Mouse (Mus musculus): Measurements from ENCODE around the gene Dcst2. TPM values are rescaled to one million over a fixed set of nuclear protein-coding genes. Genes with fewer than 3 reads are reported as not detected.
A peak's percentile ranks its signal among the peaks of the same experiment; 100 is the strongest.

The Dcst2 gene
- polyA plus RNA-seq, 1 experiment from 2014 or later, result 0.24 TPM

DNA sequence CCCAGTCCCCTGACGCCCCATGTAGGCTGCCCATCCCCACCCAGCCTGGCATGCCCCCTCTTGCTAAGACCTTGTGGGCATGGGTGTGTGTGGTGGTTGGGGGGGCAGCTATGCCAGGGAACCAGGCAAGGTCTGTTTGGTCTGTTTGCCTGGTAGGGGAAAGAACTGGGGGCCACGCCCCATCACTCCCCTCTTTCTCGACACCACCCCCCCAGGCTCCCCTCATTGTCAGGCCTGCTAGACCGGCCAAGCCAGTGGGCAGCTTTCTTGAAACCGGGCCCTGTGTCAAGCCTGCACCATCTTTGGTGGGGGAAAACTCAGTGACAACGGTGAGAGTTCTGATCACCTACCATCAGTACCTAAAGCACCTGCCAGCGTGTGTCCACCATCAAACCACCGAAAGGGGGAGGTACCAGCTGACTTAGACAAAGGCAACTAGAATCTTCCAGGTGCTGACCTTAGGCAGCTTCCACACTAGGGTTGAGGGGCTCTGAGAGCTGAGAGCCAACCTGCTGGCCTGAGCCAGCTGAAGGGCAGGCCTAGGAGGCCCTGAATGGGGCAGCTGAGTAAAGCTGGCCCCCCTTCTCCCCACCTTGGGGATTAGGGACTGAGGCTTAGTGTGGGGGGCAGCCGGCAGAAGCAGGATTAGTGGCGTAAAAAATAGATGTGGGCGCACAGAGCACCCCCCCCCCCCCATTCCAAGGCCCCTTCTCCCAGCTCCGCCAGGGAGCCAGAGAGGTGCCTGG is 22.7 kb downstream of the Dcst2 start:
- Histone ChIP-seq H3K27ac (no peak overlapping the region), H3K36me3 (no peaks in the 10 kb centered on the region), H3K9me3 (no peaks in the 10 kb centered on the region), H3K4me2 (replicated peaks) (no peak overlapping the region), H3K9ac (replicated peaks) (peak overlapping the region; percentile 21; the same call in 1 of the 2 replicates), H3K4me1 (replicated peaks) (peaks cover 17% of the 10 kb centered on the region), H3K27me3 (0 out of 2 replicates have a peak, but pooled peaks cover 3% of the 10 kb centered on the region), H3K4me3 (replicated peaks) (no peak overlapping the region)
- 38% methylated on average over 12 of the region's 12 CpGs for WGBS
- ATAC-seq, result no peak

GRCm38 (mm10) chr3:89385451-89385850 is 23.7 kb downstream of the Dcst2 start:
- ATAC-seq, result no peak
- Histone ChIP-seq H3K4me1 (replicated peaks) (peaks cover 17% of the 10 kb centered on the region), H3K4me3 (replicated peaks) (no peak overlapping the region), H3K4me2 (replicated peaks) (no peak overlapping the region), H3K9ac (replicated peaks) (no peak overlapping the region), H3K9me3 (no peaks in the 10 kb centered on the region), H3K27ac (no peak overlapping the region), H3K36me3 (no peaks in the 10 kb centered on the region), H3K27me3 (0 out of 2 replicates have a peak, but pooled peaks cover 3% of the 10 kb centered on the region)
- WGBS, result 31% methylated on average over 11 of the region's 11 CpGs

GRCm38 (mm10) chr3:89386438-89387420 is 25.0 kb downstream of the Dcst2 start:
- H3K27me3 ChIP-seq, result peaks cover 6% of the 10 kb centered on the region; the same call in 1 of the 2 replicates
- no peaks in the 10 kb centered on the region for H3K9me3 ChIP-seq
- no peak overlapping the region for H3K4me2 ChIP-seq (replicated peaks)
- peaks cover 30% of the 10 kb centered on the region for H3K4me1 ChIP-seq (replicated peaks)
- WGBS, result 54% methylated on average over 17 of the region's 17 CpGs
- H3K4me3 ChIP-seq (replicated peaks), result no peak overlapping the region
- ATAC-seq, result no peak
- no peaks in the 10 kb centered on the region for H3K36me3 ChIP-seq
- peak overlapping the region; percentile 20; the same call in 1 of the 2 replicates for H3K9ac ChIP-seq (replicated peaks)
- no peak overlapping the region for H3K27ac ChIP-seq

- peaks cover 11% of the 10 kb centered on the region; the same call in 1 of the 2 replicates for H3K27me3 ChIP-seq
- H3K9ac ChIP-seq (replicated peaks), result no peak overlapping the region
- H3K4me1 ChIP-seq (replicated peaks), result peaks cover 39% of the 10 kb centered on the region
- no peaks in the 10 kb centered on the region for H3K36me3 ChIP-seq
- no peaks in the 10 kb centered on the region for H3K9me3 ChIP-seq
- no peak overlapping the region for H3K27ac ChIP-seq
- H3K4me2 ChIP-seq (replicated peaks), result no peak overlapping the region
- 75% methylated on average over 11 of the region's 11 CpGs for whole genome bisulfite sequencing
- ATAC-seq, result no peak
- H3K4me3 ChIP-seq (replicated peaks), result no peak overlapping the region
These were observed 25.9 kb downstream of the Dcst2 start for GRCm38 (mm10) chr3:89387632-89388031.

DNA sequence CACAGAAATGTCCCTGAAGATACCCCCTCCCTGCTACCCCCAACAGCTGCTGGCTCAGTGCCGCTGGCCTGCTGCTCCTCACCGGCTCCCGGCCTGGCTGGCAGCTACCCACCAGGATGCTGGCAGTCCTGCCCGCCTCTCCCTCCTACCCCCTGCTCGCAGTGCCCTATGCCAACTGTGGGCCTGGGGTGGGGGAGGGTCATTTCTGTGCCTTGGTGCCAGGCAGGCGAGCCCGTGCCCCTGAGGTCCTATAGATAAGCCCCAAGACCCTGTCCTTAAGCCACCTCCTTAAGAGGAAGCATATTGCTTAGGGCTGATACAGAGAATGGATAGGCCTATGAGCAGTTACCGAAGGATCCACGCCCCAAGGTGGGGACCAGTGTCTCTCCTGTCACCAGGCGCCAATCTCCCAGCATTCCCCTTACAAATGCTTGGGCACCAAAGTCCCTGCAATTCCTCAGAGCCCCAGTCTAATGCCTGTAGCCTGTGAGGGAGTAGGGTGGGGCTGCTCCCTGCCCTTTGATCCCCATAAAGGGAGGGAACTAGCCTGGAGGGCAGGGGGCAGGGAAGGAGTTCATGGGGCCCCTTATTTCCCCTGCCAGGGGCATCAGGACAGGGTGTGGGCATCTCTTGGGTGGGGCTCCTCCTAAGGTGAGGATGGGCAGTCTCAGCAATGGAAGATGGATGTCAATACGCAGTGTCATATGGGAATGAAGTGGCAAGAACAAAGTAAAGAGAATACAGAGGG is 26.5 kb downstream of the Dcst2 start:
- no peak overlapping the region for H3K27ac ChIP-seq
- H3K9me3 ChIP-seq, result no peaks in the 10 kb centered on the region
- H3K36me3 ChIP-seq, result no peaks in the 10 kb centered on the region
- peaks cover 16% of the 10 kb centered on the region for H3K27me3 ChIP-seq
- peak; percentile 7; the same call in 1 of the 2 replicates for ATAC-seq
- no peak overlapping the region for H3K9ac ChIP-seq (replicated peaks)
- peaks cover 44% of the 10 kb centered on the region for H3K4me1 ChIP-seq (replicated peaks)
- 75% methylated on average over 11 of the region's 11 CpGs for WGBS
- H3K4me3 ChIP-seq (replicated peaks), result no peak overlapping the region
- H3K4me2 ChIP-seq (replicated peaks), result no peak overlapping the region

- Histone ChIP-seq H3K36me3 (no peaks in the 10 kb centered on the region), H3K4me3 (replicated peaks) (no peak overlapping the region), H3K4me1 (replicated peaks) (peaks cover 48% of the 10 kb centered on the region), H3K27ac (no peak overlapping the region), H3K9me3 (no peaks in the 10 kb centered on the region), H3K27me3 (peaks cover 16% of the 10 kb centered on the region), H3K4me2 (replicated peaks) (no peak overlapping the region), H3K9ac (replicated peaks) (no peak overlapping the region)
- WGBS, result 64% methylated on average over 5 of the region's 6 CpGs
- ATAC-seq, result peak; percentile 6; the same call in 1 of the 2 replicates
These were observed 27.3 kb downstream of the Dcst2 start for GRCm38 (mm10) chr3:89388901-89389740.

DNA sequence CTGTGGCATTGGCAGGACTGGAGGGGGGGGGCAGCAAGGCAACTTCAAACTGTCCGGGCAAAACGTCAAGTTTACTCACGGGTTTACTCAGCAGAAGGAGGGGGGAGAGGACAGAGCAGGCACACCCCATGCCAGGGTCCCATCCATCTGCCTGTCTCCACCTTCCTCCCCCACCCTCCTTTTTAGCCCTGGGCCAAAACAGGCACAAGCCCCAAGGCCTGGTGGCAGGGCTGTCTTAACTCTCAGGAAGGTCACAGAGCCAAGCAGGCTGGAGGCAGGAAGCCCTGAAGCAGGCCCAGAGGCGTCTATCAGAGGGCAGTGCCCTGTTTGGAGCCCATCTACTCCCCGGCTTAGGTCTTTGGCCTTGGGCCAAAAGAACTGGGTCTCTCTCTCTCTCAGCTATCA is 28.3 kb downstream of the Dcst2 start:
- Histone ChIP-seq H3K27ac (no peak overlapping the region), H3K4me3 (replicated peaks) (no peak overlapping the region), H3K36me3 (no peaks in the 10 kb centered on the region), H3K9me3 (no peaks in the 10 kb centered on the region), H3K27me3 (peaks cover 21% of the 10 kb centered on the region), H3K9ac (replicated peaks) (no peak overlapping the region), H3K4me2 (replicated peaks) (no peak overlapping the region), H3K4me1 (replicated peaks) (peaks cover 48% of the 10 kb centered on the region)
- WGBS, result 70% methylated on average over 5 of the region's 5 CpGs
- no peak for ATAC-seq

DNA sequence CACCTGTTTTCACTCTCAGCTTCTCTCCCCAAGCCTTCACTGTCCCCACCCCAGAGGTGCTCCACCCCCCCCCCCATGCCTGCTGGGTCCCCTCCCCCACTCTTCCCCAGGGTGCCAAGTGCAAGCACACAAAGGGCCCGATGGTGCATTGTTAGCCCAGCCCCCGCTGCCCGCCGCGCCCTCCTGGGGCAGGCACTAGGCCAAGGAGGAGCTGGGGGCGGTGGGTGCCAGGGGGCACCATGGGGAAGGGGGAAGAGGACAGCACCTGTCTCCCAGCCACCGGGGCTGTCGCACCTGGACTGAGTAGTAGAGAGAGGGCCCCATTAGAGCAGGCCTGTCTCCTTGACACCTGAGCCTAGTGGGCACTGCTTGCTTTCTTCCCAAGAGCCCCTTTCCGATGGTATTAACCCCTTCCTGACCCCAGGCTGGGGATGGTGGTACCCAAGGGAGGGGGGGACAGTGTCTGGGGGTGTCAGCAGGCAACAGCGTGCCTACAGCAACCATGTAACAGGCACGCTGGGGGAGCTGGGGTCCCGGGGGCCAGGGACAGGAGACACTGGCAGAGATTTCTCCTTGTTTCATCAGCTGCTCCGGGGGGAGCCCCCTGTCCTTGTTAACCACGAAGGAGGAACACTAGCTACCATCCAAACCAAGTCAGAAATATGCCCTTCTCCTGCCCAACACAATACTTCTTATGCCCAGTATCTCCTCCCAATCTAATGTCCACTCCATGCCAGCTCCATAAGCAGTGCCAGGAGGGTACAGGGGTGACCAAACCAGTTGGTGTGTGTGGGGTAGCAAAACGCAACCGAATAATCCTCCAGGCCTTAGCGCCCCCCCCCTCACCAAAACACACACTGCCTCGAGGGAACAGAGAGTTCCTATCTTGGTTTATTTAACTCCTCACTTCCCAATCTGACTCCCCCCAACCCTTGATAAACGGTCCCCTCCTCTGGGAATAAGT is 29.2 kb downstream of the Dcst2 start:
- ATAC-seq, result no peak
- H3K9me3 ChIP-seq, result no peaks in the 10 kb centered on the region
- H3K4me3 ChIP-seq (replicated peaks), result peak overlapping the region; percentile 52
- H3K4me2 ChIP-seq (replicated peaks), result peak overlapping the region; percentile 97
- no peak overlapping the region for H3K27ac ChIP-seq
- peaks cover 51% of the 10 kb centered on the region for H3K4me1 ChIP-seq (replicated peaks)
- peaks cover 26% of the 10 kb centered on the region for H3K27me3 ChIP-seq
- peak overlapping the region; percentile 66 for H3K9ac ChIP-seq (replicated peaks)
- WGBS, result 6% methylated on average over 19 of the region's 19 CpGs
- H3K36me3 ChIP-seq, result no peaks in the 10 kb centered on the region

DNA sequence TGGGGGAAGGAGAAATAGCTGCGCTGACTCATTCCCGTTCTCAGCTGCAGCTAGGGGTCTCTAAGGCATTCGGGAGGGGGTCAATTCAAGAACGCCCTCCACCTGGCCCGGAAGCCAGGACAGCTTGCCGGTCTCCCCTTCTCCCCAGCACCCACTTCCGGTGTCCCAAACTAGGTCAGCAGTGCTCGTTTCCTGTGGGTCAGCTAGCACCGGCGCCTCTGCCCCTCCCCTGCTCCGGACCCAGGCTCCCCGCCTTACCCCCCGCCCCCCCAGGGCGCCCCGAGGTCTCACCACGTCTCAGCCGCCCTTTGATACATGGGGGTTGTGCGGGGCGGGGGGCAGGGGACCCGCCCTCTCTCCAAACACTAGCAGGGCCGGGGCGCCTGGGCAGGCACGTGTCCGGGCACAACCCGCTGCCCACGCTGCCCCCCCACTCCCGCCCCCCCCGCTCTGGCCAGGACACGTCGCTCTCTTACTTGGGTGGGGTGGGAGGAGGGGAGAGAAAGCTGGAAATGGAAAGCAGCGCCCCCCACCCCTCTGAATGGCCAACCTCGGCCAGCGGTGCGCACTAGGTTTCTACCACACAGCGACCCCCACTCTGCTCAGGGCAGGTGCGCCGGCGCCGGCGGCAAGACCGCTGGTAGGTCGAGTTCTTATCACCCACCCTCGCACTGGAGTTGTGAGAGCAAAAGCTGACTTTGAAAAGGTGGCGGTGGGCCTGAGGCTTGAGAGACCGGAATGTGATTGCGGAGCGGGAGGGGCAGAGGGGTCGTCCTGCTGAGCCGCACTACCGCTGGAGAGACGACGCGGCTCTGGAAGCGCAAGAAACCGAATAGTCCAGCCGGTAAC is 30.1 kb downstream of the Dcst2 start:
- H3K27ac ChIP-seq, result no peak overlapping the region
- H3K9me3 ChIP-seq, result no peaks in the 10 kb centered on the region
- H3K27me3 ChIP-seq, result peaks cover 30% of the 10 kb centered on the region
- under 1% methylated on average over 50 of the region's 56 CpGs for WGBS
- ATAC-seq, result no peak
- H3K9ac ChIP-seq (replicated peaks), result peak overlapping the region; percentile 66
- H3K36me3 ChIP-seq, result no peaks in the 10 kb centered on the region
- peak overlapping the region; percentile 97 for H3K4me2 ChIP-seq (replicated peaks)
- peak overlapping the region; percentile 52 for H3K4me3 ChIP-seq (replicated peaks)
- H3K4me1 ChIP-seq (replicated peaks), result peaks cover 56% of the 10 kb centered on the region

All from midbrain, embryonic 13.5 days (tissue).